In the genomic region with DNA sequence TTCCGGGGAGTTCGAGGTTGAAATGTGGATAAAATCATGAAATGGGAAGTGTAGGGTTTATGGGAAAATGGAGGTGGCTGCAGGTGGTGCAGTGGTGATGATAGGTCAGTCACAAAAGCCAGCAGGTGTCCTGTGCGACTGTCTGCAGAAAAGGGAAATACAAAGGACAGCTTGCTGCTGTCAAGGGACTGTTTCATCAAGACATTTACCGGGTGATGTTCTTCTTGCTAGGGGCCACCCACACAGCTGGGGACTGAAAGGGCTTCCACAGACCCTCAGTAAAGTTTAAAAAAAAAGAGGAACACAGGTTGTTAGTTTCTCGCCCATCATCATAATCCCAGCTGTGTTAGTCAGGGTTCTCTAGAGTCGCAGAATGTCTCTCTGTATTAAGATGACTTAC, we compare ENCODE assay signal across 12 mouse cellular contexts.
"Had no signal": no experiment of that assay in that cellular context is flagged by ENCODE, and none has a peak within 500 bp of the region (broad histone marks: within the 10 kb centered on the region; RNA-seq: fewer than 3 reads in every experiment).

No protein-coding gene starts in this region.

- H3K27ac ChIP-seq: liver, embryonic 13.5 days; midbrain, embryonic 10.5 days; midbrain, embryonic 13.5 days; stomach, postnatal 0 days had no signal

- H3K4me1 ChIP-seq: midbrain, embryonic 13.5 days had no signal

- H3K4me3 ChIP-seq: midbrain, embryonic 10.5 days; midbrain, embryonic 13.5 days had no signal

- H3K9ac ChIP-seq: midbrain, embryonic 13.5 days had no signal

- DNase-seq: kidney, adult 2 months; kidney, postnatal 25 days; liver, embryonic 13.5 days; lung, adult 2 months; lung, postnatal 14 days; lung, postnatal 4 days; thymus, adult 2 months; thymus, postnatal 14 days had no signal

- H3K27me3 ChIP-seq: liver, embryonic 13.5 days; midbrain, embryonic 13.5 days had no signal

- H3K9me3 ChIP-seq: liver, embryonic 13.5 days; megakaryocyte, embryonic 14.5 days; midbrain, embryonic 10.5 days; midbrain, embryonic 13.5 days had no signal

- ATAC-seq: midbrain, embryonic 13.5 days had no signal

- H3K4me2 ChIP-seq: midbrain, embryonic 13.5 days had no signal
